Mouse (Mus musculus): ENCODE measurements around the gene Nfya. TPM values are rescaled to one million over a fixed set of nuclear protein-coding genes. Genes with fewer than 3 reads are reported as not detected.

Nfya gene
- 21.8 TPM for polyA plus RNA-seq (2014; fragmentation: Illumina TruSeq; extraction: RNeasy Lipid Tissue Mini Kit (QIAGEN cat#74804); ENCODE audit: low read depth, low replicate concordance)

GRCm38 (mm10) chr17:48409380-48410298 is at the start of gene Nfya, which contains the start of gene Oard1:
Gene Nfya, minus strand, starts transcription at chr17:48409906.
Gene Oard1, plus strand, starts transcription at chr17:48410014.

GRCm38 (mm10) chr17:48454688-48455087 is 45.0 kb upstream of the Nfya start, which contains the start of gene Unc5cl:
Gene Unc5cl, plus strand, starts transcription at chr17:48454901.

GRCm38 (mm10) chr17:48451353-48451675 is 41.6 kb upstream of the Nfya start, which contains the start of gene Tspo2:
Gene Tspo2, minus strand, starts transcription at chr17:48451522.

GRCm38 (mm10) chr17:48432158-48432980 is 22.7 kb upstream of the Nfya start, which contains the start of gene Apobec2:
Gene Apobec2, minus strand, starts transcription at chr17:48432930.

GRCm38 (mm10) chr17:48359616-48360015 is 50.1 kb downstream of the Nfya start, which contains the start of gene Treml1:
Gene Treml1, plus strand, starts transcription at chr17:48359916.

GRCm38 (mm10) chr17:48346231-48346630 is 63.5 kb downstream of the Nfya start, which contains the start of gene Trem2:
Gene Trem2, plus strand, starts transcription at chr17:48346401.

Other genes starting within 250 kb of the Nfya start
- gene A530064D06Rik, start 242.6 kb downstream of the Nfya start, polyA plus RNA-seq (2014; fragmentation: Illumina TruSeq; extraction: RNeasy Lipid Tissue Mini Kit (QIAGEN cat#74804); ENCODE audit: low read depth, low replicate concordance): not detected
- 0.52 TPM for gene Trem1, start 177.1 kb downstream of the Nfya start, polyA plus RNA-seq (2014; fragmentation: Illumina TruSeq; extraction: RNeasy Lipid Tissue Mini Kit (QIAGEN cat#74804); ENCODE audit: low read depth, low replicate concordance)
- not detected for gene Trem3, start 162.1 kb downstream of the Nfya start, polyA plus RNA-seq (2014; fragmentation: Illumina TruSeq; extraction: RNeasy Lipid Tissue Mini Kit (QIAGEN cat#74804); ENCODE audit: low read depth, low replicate concordance)
- not detected for gene Treml4, start 145.6 kb downstream of the Nfya start, polyA plus RNA-seq (2014; fragmentation: Illumina TruSeq; extraction: RNeasy Lipid Tissue Mini Kit (QIAGEN cat#74804); ENCODE audit: low read depth, low replicate concordance)
- gene Treml2, start 110.4 kb downstream of the Nfya start, polyA plus RNA-seq (2014; fragmentation: Illumina TruSeq; extraction: RNeasy Lipid Tissue Mini Kit (QIAGEN cat#74804); ENCODE audit: low read depth, low replicate concordance): 0.29 TPM
- not detected for gene B430306N03Rik, start 93.8 kb downstream of the Nfya start, polyA plus RNA-seq (2014; fragmentation: Illumina TruSeq; extraction: RNeasy Lipid Tissue Mini Kit (QIAGEN cat#74804); ENCODE audit: low read depth, low replicate concordance)
- gene Trem2, start 63.5 kb downstream of the Nfya start, polyA plus RNA-seq (2014; fragmentation: Illumina TruSeq; extraction: RNeasy Lipid Tissue Mini Kit (QIAGEN cat#74804); ENCODE audit: low read depth, low replicate concordance): not detected
- gene Treml1, start 50.0 kb downstream of the Nfya start, polyA plus RNA-seq (2014; fragmentation: Illumina TruSeq; extraction: RNeasy Lipid Tissue Mini Kit (QIAGEN cat#74804); ENCODE audit: low read depth, low replicate concordance): not detected
- gene Oard1, start 108 bp upstream of the Nfya start, polyA plus RNA-seq (2014; fragmentation: Illumina TruSeq; extraction: RNeasy Lipid Tissue Mini Kit (QIAGEN cat#74804); ENCODE audit: low read depth, low replicate concordance): 44.0 TPM
- 2.6 TPM for gene Apobec2, start 23.0 kb upstream of the Nfya start, polyA plus RNA-seq (2014; fragmentation: Illumina TruSeq; extraction: RNeasy Lipid Tissue Mini Kit (QIAGEN cat#74804); ENCODE audit: low read depth, low replicate concordance)
- gene Tspo2, start 41.6 kb upstream of the Nfya start, polyA plus RNA-seq (2014; fragmentation: Illumina TruSeq; extraction: RNeasy Lipid Tissue Mini Kit (QIAGEN cat#74804); ENCODE audit: low read depth, low replicate concordance): not detected
- gene Unc5cl, start 45.0 kb upstream of the Nfya start, polyA plus RNA-seq (2014; fragmentation: Illumina TruSeq; extraction: RNeasy Lipid Tissue Mini Kit (QIAGEN cat#74804); ENCODE audit: low read depth, low replicate concordance): not detected

Measured in adrenal gland, adult 10 weeks (tissue).